Mouse (Mus musculus) hindbrain, embryonic 16.5 days (tissue): ENCODE measurements around the gene Gpc3. TPM values are rescaled to one million over a fixed set of nuclear protein-coding genes. Genes with fewer than 3 reads are reported as not detected.

Source experiments
- ATAC-seq: fragments of 200-750 bp; cut with Nextera tagmentation; 2 replicates; pipeline ENCODE4 v1.8.0; 2017; ENCODE audit warnings: moderate TSS enrichment, moderate library complexity
- H3K27ac ChIP-seq: fragments of 300-500 bp; sonication (generic); 2 replicates; pipeline ENCODE4 v1.5.1; 2014; ENCODE audit warnings: low read depth, mild to moderate bottlenecking, control low read depth, low read length, moderate library complexity
- H3K27me3 ChIP-seq: fragments of 300-500 bp; sonication (generic); replicated peaks from 2 replicates; pipeline ENCODE4 v1.6.1; 2014; ENCODE audit warnings: low read length; ENCODE audit not compliant: control insufficient read depth, insufficient read depth
- H3K36me3 ChIP-seq: fragments of 300-500 bp; sonication (generic); 2 replicates; pipeline ENCODE4 v1.6.1; 2014; ENCODE audit warnings: mild to moderate bottlenecking, low read length, moderate library complexity, mixed read lengths; ENCODE audit not compliant: control insufficient read depth, insufficient read depth
- H3K4me1 ChIP-seq: fragments of 300-500 bp; sonication (generic); 2 replicates; pipeline ENCODE4 v1.6.1; 2014; ENCODE audit warnings: low read depth, low read length; ENCODE audit not compliant: control insufficient read depth, insufficient read depth
- H3K4me2 ChIP-seq: fragments of 300-500 bp; sonication (generic); 2 replicates; pipeline ENCODE4 v1.6.1; 2014; ENCODE audit warnings: mild to moderate bottlenecking, low read length, control low read depth, moderate library complexity
- H3K4me3 ChIP-seq: fragments of 300-500 bp; sonication (generic); 2 replicates; pipeline ENCODE4 v1.5.1; 2014; ENCODE audit warnings: mild to moderate bottlenecking, low read length, control low read depth, moderate library complexity
- H3K9ac ChIP-seq: fragments of 300-500 bp; sonication (generic); 2 replicates; pipeline ENCODE4 v1.6.1; 2014; ENCODE audit warnings: low read depth, mild to moderate bottlenecking, control low read depth, low read length, moderate library complexity
- H3K9me3 ChIP-seq: fragments of 300-500 bp; sonication (generic); 2 replicates; pipeline ENCODE4 v1.6.1; 2014; ENCODE audit warnings: mild to moderate bottlenecking, low read length, moderate library complexity; ENCODE audit not compliant: control insufficient read depth
- WGBS: fragments of 180-500 bp; shearing (Covaris S2); extraction: QIAGEN DNeasy Blood & Tissue Kit; methylation state at CpG from one replicate; pipeline ENCODE4 v1.1.7; 2014; 5-methylcytosine and 5-hydroxymethylcytosine counted together
- polyA plus RNA-seq: library from polyadenylated mRNA; unstranded; fragments of >200 nt; fragmentation: Nextera tagmentation; extraction: Ambion mirVana; gene quantifications from 2 replicates; pipeline ENCODE4 v1.2.1, GENCODE M21; 2015

Gpc3 gene
- polyA plus RNA-seq, 1 experiment from 2014 or later = 78.2 TPM

DNA sequence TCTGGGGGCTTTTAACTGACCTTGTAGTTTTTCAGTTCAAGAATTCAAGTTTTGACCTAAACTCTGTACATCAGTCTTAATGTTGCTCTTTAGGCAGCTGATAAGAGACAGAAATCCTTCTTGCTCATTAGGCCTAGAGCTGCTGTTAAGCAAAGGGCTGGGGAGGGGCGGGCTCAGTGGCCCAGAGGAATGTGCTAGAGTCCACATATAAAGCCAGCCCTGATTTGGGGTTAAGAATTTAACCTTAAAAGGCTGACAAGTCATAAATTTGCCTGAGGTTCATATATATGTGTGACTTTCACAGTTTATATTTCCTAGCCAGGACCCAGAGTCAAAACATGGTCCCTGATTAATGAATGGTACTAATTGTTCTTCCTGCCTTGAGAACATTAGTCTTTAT is 14.5 kb downstream of the Gpc3 start:
- 92% methylated on average over 1 of the region's 1 CpGs for WGBS
- Histone ChIP-seq H3K36me3 (no peaks in the 10 kb centered on the region), H3K4me3 (no peak overlapping the region), H3K4me1 (no peaks in the 10 kb centered on the region), H3K9ac (no peak overlapping the region), H3K27me3 (no peaks in the 10 kb centered on the region), H3K4me2 (no peak overlapping the region), H3K27ac (no peak overlapping the region), H3K9me3 (no peaks in the 10 kb centered on the region)
- ATAC-seq = no peak

DNA sequence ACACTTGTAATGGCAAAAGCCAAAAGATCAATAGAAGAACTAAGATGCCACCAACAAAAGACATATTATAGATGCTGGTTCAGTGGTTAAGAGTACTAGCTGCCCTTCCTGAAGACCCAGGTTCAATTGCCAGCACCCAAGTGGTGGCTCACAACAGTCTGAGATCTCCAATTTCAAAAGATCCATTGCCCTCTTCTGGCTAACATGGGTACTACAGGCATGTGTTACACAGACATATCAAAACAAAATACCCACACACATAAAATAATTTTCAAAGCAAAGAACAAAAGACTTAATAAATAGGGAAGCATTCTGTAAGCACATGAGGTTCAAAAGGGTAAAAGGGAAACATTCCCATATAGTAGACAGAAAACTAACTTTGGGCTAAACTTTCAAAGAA is 26.1 kb downstream of the Gpc3 start:
- H3K4me2 ChIP-seq = no peak overlapping the region
- H3K27me3 ChIP-seq = no peaks in the 10 kb centered on the region
- no peak overlapping the region for H3K9ac ChIP-seq
- no peaks in the 10 kb centered on the region for H3K9me3 ChIP-seq
- H3K27ac ChIP-seq = no peak overlapping the region
- no peak overlapping the region for H3K4me3 ChIP-seq
- no peaks in the 10 kb centered on the region for H3K4me1 ChIP-seq
- H3K36me3 ChIP-seq = no peaks in the 10 kb centered on the region
- ATAC-seq = no peak

DNA sequence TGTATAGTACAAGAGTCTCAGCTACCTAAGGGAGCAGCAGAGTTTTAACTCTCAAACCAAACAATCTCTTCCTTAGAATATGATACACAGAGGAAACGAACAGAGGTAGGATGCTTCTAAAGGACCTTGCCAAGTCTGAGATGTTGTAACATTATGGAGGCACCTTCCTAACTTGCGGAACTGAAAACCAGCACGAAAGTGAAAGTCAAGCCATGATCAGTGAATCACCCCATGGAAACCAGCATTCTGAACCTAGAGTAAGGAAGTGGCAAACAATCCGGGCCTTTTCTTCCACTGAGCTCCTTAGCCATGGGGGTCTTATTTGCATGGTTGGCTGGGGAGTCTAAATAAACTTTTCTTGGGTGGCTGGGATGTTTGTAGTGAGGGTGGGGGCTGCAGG is 53.8 kb downstream of the Gpc3 start:
- Histone ChIP-seq H3K27me3 (no peaks in the 10 kb centered on the region), H3K27ac (no peak overlapping the region), H3K4me3 (no peak overlapping the region), H3K4me1 (no peaks in the 10 kb centered on the region), H3K36me3 (no peaks in the 10 kb centered on the region), H3K4me2 (no peak overlapping the region), H3K9me3 (no peaks in the 10 kb centered on the region), H3K9ac (no peak overlapping the region)
- 86% methylated on average over 4 of the region's 4 CpGs for WGBS
- ATAC-seq = no peak

DNA sequence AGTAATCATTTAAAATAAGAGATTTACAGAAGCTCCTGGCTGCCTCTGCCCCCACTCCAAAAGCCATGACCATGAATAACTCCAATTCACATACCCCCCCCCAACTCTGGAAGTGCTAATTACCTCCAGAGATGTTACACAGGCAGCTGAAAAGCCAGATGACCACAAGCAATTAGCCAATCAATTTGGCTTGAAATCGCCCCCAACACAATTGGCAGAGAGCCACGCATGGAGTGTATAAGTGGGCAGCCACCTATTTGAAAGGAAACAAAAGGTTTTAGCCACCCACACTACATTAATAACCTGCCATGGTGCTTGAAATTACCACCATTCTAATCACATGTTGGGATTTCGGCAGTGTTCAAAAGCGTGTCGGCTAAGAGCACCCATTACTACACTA is 55.2 kb downstream of the Gpc3 start:
- Histone ChIP-seq H3K4me1 (no peaks in the 10 kb centered on the region), H3K4me2 (no peak overlapping the region), H3K27ac (no peak overlapping the region), H3K4me3 (no peak overlapping the region), H3K36me3 (no peaks in the 10 kb centered on the region), H3K9me3 (no peaks in the 10 kb centered on the region), H3K27me3 (no peaks in the 10 kb centered on the region), H3K9ac (no peak overlapping the region)
- 49% methylated on average over 5 of the region's 5 CpGs for WGBS
- no peak for ATAC-seq

DNA sequence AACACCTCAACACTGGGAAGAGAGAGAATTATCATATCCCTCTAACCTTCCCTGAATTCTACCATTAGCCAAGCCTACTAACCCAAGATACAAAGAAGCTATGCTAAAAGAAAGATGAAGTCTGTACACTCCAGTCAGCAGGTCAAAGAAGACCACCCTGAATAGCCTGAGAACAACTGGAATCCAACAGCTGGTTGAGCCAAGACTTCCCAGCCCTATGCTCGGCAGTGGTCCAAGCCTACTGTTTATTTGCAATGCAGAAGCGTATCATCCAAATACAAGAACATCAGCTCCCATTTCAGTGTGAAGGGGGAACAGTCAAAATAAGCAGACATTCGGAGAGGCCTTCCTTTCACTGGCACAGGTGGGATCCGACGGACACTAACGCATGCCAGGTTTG is 56.3 kb downstream of the Gpc3 start:
- H3K9ac ChIP-seq = no peak overlapping the region
- H3K4me1 ChIP-seq = no peaks in the 10 kb centered on the region
- no peaks in the 10 kb centered on the region for H3K9me3 ChIP-seq
- 79% methylated on average over 6 of the region's 6 CpGs for WGBS
- H3K4me2 ChIP-seq = no peak overlapping the region
- no peak overlapping the region for H3K4me3 ChIP-seq
- no peaks in the 10 kb centered on the region for H3K27me3 ChIP-seq
- no peaks in the 10 kb centered on the region for H3K36me3 ChIP-seq
- no peak overlapping the region for H3K27ac ChIP-seq
- ATAC-seq = no peak

DNA sequence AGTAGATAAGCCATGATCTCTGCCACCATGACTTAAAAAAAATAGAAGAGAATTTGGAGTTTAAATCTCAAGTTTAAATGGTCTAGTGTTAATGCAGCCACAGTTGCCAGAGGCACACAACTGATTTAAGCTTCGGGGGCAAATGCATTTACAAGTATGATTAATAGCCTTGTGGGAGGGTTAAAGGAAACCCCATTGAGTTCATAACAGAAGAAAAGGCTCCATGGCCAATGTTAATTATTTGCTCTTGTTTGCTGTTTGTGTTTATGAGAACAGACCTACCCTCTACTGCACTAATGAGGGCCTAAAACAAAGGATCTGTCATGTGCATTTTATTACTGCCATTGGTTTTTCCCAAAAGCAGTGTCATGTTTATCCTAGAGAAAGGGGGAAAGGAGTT is 62.5 kb downstream of the Gpc3 start:
- no peak for ATAC-seq
- H3K4me1 ChIP-seq = no peaks in the 10 kb centered on the region
- H3K36me3 ChIP-seq = no peaks in the 10 kb centered on the region
- H3K27me3 ChIP-seq = no peaks in the 10 kb centered on the region
- 41% methylated on average over 1 of the region's 1 CpGs for WGBS
- no peak overlapping the region for H3K4me3 ChIP-seq
- no peak overlapping the region for H3K4me2 ChIP-seq
- no peaks in the 10 kb centered on the region for H3K9me3 ChIP-seq
- H3K9ac ChIP-seq = no peak overlapping the region
- no peak overlapping the region for H3K27ac ChIP-seq

DNA sequence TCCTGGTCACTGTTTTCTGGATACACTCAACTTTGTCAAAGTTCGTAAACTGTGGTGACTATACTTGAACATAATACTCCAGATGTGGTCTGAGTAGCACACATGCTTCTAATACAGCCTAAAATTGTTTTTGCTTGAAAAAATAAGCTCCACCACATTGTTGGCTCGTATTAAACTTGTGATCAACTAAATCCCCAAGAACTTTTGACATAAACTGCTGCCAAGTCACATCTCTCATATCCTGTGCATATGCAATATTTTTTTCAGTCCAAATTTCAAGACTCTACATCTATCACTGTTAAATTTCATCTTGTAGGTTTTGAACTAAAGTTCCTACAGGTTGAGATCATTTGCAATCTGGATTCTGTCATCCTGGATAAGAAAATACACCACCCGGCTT is 69.1 kb downstream of the Gpc3 start:
- no peaks in the 10 kb centered on the region for H3K9me3 ChIP-seq
- ATAC-seq = no peak
- H3K27me3 ChIP-seq = no peaks in the 10 kb centered on the region
- H3K36me3 ChIP-seq = no peaks in the 10 kb centered on the region
- H3K4me2 ChIP-seq = no peak overlapping the region
- no peaks in the 10 kb centered on the region for H3K4me1 ChIP-seq
- H3K9ac ChIP-seq = no peak overlapping the region
- H3K4me3 ChIP-seq = no peak overlapping the region
- 77% methylated on average over 3 of the region's 3 CpGs for WGBS
- no peak overlapping the region for H3K27ac ChIP-seq

DNA sequence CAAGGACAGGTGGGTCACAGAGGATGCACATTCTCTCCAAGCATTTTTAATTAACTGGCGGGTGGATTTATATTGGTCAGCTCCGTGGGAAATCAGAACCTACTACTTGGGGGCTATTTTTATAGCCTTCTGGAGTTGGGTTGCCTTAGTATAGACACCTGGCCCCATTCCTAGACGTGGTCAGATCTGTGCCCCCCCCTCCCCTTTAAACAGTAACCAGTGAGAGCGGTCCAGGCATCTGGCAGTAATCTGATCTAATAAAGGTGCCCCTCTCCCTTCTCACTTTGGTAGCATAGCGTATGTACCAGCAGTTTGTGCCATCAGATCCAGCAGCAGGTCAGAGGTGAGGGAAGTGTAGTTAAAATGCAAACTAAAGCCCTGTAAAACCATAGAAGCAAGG is 76.5 kb downstream of the Gpc3 start:
- 72% methylated on average over 5 of the region's 5 CpGs for WGBS
- Histone ChIP-seq H3K9me3 (no peaks in the 10 kb centered on the region), H3K27me3 (no peaks in the 10 kb centered on the region), H3K27ac (no peak overlapping the region), H3K4me3 (no peak overlapping the region), H3K9ac (no peak overlapping the region), H3K36me3 (no peaks in the 10 kb centered on the region), H3K4me2 (no peak overlapping the region), H3K4me1 (no peaks in the 10 kb centered on the region)
- no peak for ATAC-seq

DNA sequence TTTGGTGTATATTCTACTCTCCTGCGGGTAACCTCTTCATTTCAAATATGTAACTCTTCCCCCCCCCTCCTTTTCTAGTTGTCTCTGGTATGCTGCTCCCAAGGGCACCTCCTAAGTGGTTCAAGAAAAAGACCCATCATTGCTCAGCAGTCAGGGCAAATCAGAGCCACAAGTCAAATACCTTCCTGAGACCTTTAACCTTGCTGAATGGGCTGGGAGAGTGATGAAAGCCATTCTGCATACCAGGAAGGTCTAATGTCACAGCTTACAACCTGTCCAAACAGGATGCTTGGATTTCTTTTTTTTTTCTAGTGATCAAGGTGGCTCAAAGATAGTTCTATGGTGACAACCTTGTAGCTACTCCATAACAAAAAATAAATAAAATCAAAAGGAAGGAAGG is 80.0 kb downstream of the Gpc3 start:
- Histone ChIP-seq H3K9me3 (no peaks in the 10 kb centered on the region), H3K4me3 (no peak overlapping the region), H3K4me1 (no peaks in the 10 kb centered on the region), H3K9ac (no peak overlapping the region), H3K4me2 (no peak overlapping the region), H3K27ac (no peak overlapping the region), H3K36me3 (no peaks in the 10 kb centered on the region), H3K27me3 (no peaks in the 10 kb centered on the region)
- no peak for ATAC-seq
- 75% methylated on average over 1 of the region's 1 CpGs for WGBS

DNA sequence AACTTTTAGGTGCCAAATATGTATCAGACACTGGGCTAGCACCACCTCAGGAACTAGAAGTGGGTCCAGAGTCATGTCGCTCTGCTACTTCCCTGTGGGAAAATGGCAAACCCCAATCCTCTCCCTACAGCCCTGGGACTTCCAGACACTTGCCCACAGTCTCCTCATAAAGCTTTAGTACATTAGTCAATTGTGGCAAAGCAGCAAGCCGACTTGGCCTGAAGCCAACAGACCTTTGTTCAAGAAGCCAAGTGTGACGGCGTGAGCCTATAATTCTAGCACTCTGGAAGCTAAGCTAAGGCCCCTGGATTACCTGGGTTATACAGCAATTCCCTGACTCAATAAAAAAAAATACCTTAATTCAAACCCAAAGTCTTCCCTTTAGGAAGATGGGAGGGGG is 80.7 kb downstream of the Gpc3 start:
- Histone ChIP-seq H3K36me3 (no peaks in the 10 kb centered on the region), H3K9ac (no peak overlapping the region), H3K4me2 (no peak overlapping the region), H3K27me3 (no peaks in the 10 kb centered on the region), H3K9me3 (no peaks in the 10 kb centered on the region), H3K4me1 (no peaks in the 10 kb centered on the region), H3K27ac (no peak overlapping the region), H3K4me3 (no peak overlapping the region)
- no peak for ATAC-seq
- 42% methylated on average over 4 of the region's 4 CpGs for WGBS
